Mouse (Mus musculus): ENCODE measurements around the gene Samd4.

The Samd4 gene

GRCm38 (mm10) chr14:47000096-47000736 lies 117.6 kb downstream of the Samd4 start:
- DNase-seq (ENCODE audit: low read depth): no peak

- DNase-seq (ENCODE audit: low read depth): no peak
These were observed 118.4 kb downstream of the Samd4 start for GRCm38 (mm10) chr14:47000786-47001761.

GRCm38 (mm10) chr14:47004161-47004560 lies 121.5 kb downstream of the Samd4 start:
- DNase-seq (ENCODE audit: low read depth): peak; percentile 67

GRCm38 (mm10) chr14:47011171-47012139 lies 128.8 kb downstream of the Samd4 start:
- DNase-seq (ENCODE audit: low read depth): peak; percentile 57

- DNase-seq (ENCODE audit: low read depth): no peak
These were observed 133.0 kb downstream of the Samd4 start for GRCm38 (mm10) chr14:47015618-47016017.

- no peak for DNase-seq (ENCODE audit: low read depth)
These were observed 135.0 kb downstream of the Samd4 start for GRCm38 (mm10) chr14:47017658-47018057.

- no peak for DNase-seq (ENCODE audit: low read depth)
These were observed 138.2 kb downstream of the Samd4 start for GRCm38 (mm10) chr14:47020886-47021285.

GRCm38 (mm10) chr14:47023529-47023928 lies 140.9 kb downstream of the Samd4 start:
- DNase-seq (ENCODE audit: low read depth): no peak

GRCm38 (mm10) chr14:47027431-47028118 lies 144.9 kb downstream of the Samd4 start:
- DNase-seq (ENCODE audit: low read depth): no peak

GRCm38 (mm10) chr14:47031542-47031941 lies 148.9 kb downstream of the Samd4 start:
- DNase-seq (ENCODE audit: low read depth): no peak

- no peak for DNase-seq (ENCODE audit: low read depth)
These were observed 149.5 kb downstream of the Samd4 start for GRCm38 (mm10) chr14:47032140-47032539.

GRCm38 (mm10) chr14:47033423-47033822 lies 150.8 kb downstream of the Samd4 start:
- no peak for DNase-seq (ENCODE audit: low read depth)

GRCm38 (mm10) chr14:47041699-47042098 lies 159.0 kb downstream of the Samd4 start:
- no peak for DNase-seq (ENCODE audit: low read depth)

GRCm38 (mm10) chr14:47049051-47049450 lies 166.4 kb downstream of the Samd4 start:
- no peak for DNase-seq (ENCODE audit: low read depth)

- no peak for DNase-seq (ENCODE audit: low read depth)
These were observed 169.3 kb downstream of the Samd4 start for GRCm38 (mm10) chr14:47051743-47052610.

- DNase-seq (ENCODE audit: low read depth): no peak
These were observed 170.4 kb downstream of the Samd4 start for GRCm38 (mm10) chr14:47053101-47053500.

- DNase-seq (ENCODE audit: low read depth): no peak
These were observed 171.2 kb downstream of the Samd4 start for GRCm38 (mm10) chr14:47053824-47054223.

GRCm38 (mm10) chr14:47058969-47059368 lies 176.3 kb downstream of the Samd4 start:
- DNase-seq (ENCODE audit: low read depth): no peak

GRCm38 (mm10) chr14:47065067-47065466 lies 182.4 kb downstream of the Samd4 start:
- DNase-seq (ENCODE audit: low read depth): peak; percentile 46

- DNase-seq (ENCODE audit: low read depth): peak; percentile 38
These were observed 184.2 kb downstream of the Samd4 start for GRCm38 (mm10) chr14:47066901-47067300.

Measured in 416B (cell line).